Mouse (Mus musculus) kidney, adult 2 months (tissue): ENCODE measurements at regions not wholly inside any gene's neighbourhood (a gene's known extent, or its start where the extent isn't known, plus 50 kb on each side); places are given as distances from the start of the nearest gene placed in this dataset.
A peak's percentile ranks its signal among the peaks of the same experiment; 100 is the strongest.

ENCODE experiments used
- DNase-seq: peaks from one replicate; pipeline ENCODE4 v3.0.0; 2021
- H3K27ac ChIP-seq: fragments of 200-500 bp; 2 replicates; pipeline ENCODE4 v1.5.1; 2012; ENCODE audit warnings: low read depth, low read length, control low read depth, inconsistent platforms; ENCODE audit not compliant: insufficient read depth
- H3K27me3 ChIP-seq: fragments of 200-500 bp; replicated peaks from 2 replicates; pipeline ENCODE4 v1.6.1; 2012; ENCODE audit warnings: mild to moderate bottlenecking, moderate library complexity, low read length, inconsistent platforms; ENCODE audit not compliant: control insufficient read depth, insufficient read depth
- H3K36me3 ChIP-seq: fragments of 200-500 bp; 2 replicates; pipeline ENCODE4 v1.6.1; 2012; ENCODE audit warnings: mild to moderate bottlenecking, moderate library complexity, low read length, inconsistent platforms; ENCODE audit not compliant: control insufficient read depth, insufficient read depth
- H3K4me1 ChIP-seq: fragments of 200-500 bp; 2 replicates; pipeline ENCODE4 v1.6.1; 2011; ENCODE audit warnings: low read length; ENCODE audit not compliant: control insufficient read depth, insufficient read depth
- H3K4me3 ChIP-seq: fragments of 200-500 bp; 2 replicates; pipeline ENCODE4 v1.5.1; 2011; ENCODE audit warnings: mild to moderate bottlenecking, low read depth, low read length, control low read depth; ENCODE audit not compliant: insufficient read depth
- CTCF ChIP-seq: fragments of 200-500 bp; conservative IDR thresholded peaks from 2 replicates; pipeline ENCODE4 v1.5.1; 2011; ENCODE audit warnings: low read depth, mild to moderate bottlenecking, control low read depth, low read length, moderate library complexity, mixed read lengths; ENCODE audit not compliant: insufficient read depth, insufficient read length
- POLR2A ChIP-seq: fragments of 200-500 bp; IDR thresholded peaks from one replicate; pipeline ENCODE4 v1.6.1; 2011; ENCODE audit warnings: low read depth, low read length, control low read depth
- WGBS: fragments of 180-500 bp; shearing (Covaris S2); methylation state at CpG from one replicate; pipeline ENCODE4 v1.1.7; 2018; 5-methylcytosine and 5-hydroxymethylcytosine counted together

DNA sequence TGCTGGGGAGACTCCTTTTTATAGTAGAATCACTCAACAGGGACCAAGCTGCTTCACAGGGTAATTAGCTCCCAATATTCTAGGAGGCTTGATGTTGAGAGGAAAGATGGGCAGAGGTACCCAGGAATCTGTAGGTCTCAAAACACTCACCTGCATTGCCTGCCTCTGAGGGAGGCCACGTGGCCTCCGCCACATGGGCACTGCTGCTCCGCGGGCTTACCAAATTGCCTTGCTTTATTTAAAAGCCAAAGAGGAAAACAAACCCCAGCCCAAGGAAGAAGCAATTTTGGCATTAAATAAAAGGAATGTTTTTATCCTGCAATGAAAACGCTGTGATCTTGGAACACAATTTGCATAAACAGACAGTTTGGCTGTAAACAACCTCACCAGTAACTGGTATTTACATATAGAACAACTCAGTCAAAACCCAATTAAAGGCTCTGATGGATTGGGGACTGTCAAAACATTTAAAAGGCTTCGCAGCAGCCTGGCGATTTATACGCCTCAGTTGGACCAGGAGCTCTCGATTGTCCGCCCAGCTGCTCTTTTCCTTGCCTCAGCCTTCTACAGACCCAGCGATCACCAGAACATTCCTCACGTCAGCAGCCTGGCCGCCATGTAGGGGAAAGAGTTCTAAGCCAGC lies 259.3 kb upstream of the Kdm8 start:
- DNase-seq: no peak
- WGBS: 81% methylated on average over 13 of the region's 13 CpGs
- H3K27ac ChIP-seq: no peak overlapping the region
- no peaks in the 10 kb centered on the region for H3K4me1 ChIP-seq
- H3K36me3 ChIP-seq: no peaks in the 10 kb centered on the region
- TF ChIP-seq POLR2A (no peak), CTCF (no peak)
- no peaks in the 10 kb centered on the region for H3K27me3 ChIP-seq
- H3K4me3 ChIP-seq: no peak overlapping the region

DNA sequence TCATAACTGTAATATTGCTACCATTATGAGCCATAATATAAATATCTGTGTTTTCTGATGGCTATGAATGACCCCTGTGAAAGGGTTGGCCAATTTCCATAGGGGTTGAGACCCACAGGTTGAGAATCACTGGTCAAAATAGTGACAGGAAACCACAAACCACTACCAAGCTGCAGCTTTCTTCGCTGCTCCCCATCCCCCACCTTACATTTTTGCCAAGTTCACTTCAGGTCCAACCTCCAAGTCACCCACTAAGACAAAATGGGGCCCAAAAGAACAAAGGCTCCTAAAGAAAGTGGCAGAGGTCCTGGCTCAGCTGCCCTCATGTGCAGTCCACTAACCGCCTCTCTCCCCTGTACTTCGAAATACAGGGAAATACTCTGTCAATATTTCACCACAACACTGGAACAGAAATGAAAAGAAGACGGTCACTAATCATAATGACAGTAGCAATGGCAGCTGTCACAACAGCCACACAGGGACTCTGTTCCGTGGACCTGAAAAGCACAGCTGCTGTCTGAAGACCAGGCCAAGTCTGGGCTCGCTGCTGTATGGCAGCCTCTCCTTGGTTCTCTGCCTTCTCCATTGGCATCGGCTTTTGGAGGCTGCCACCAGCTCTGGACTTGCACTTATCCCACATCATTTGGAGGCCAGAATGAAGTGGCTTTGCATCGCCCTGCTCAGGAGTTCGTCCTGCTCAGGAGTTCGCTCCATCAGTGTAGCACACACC lies 257.3 kb upstream of the Kdm8 start:
- TF ChIP-seq CTCF: no peak
- no peak for TF ChIP-seq POLR2A
- H3K4me3 ChIP-seq: no peak overlapping the region
- DNase-seq: peak; percentile 10
- no peaks in the 10 kb centered on the region for H3K36me3 ChIP-seq
- no peaks in the 10 kb centered on the region for H3K4me1 ChIP-seq
- H3K27ac ChIP-seq: no peak overlapping the region
- no peaks in the 10 kb centered on the region for H3K27me3 ChIP-seq
- 82% methylated on average over 10 of the region's 10 CpGs for WGBS

DNA sequence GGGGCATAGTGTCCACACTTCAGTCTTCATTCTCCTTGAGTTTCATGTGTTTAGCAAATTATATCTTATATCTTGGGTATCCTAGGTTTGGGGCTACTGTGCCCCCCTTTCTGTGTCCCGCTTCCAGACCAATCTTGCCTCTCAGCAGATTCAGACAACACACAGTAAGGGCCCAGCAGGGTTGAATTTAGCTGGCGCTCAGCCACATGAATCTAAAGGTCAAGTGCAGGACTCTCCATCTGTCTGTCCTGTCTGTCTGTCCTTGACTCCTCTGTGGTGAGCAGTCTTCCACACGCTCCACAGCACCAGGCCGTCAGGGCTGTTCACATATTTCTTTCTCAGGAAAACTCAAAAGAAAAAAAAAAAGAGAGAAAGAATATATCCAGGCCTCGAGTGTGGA lies 255.5 kb upstream of the Kdm8 start:
- no peak for DNase-seq
- TF ChIP-seq POLR2A (no peak), CTCF (no peak)
- Histone ChIP-seq H3K27me3 (no peaks in the 10 kb centered on the region), H3K4me1 (no peaks in the 10 kb centered on the region), H3K36me3 (no peaks in the 10 kb centered on the region), H3K4me3 (no peak overlapping the region), H3K27ac (no peak overlapping the region)
- 75% methylated on average over 5 of the region's 5 CpGs for WGBS

DNA sequence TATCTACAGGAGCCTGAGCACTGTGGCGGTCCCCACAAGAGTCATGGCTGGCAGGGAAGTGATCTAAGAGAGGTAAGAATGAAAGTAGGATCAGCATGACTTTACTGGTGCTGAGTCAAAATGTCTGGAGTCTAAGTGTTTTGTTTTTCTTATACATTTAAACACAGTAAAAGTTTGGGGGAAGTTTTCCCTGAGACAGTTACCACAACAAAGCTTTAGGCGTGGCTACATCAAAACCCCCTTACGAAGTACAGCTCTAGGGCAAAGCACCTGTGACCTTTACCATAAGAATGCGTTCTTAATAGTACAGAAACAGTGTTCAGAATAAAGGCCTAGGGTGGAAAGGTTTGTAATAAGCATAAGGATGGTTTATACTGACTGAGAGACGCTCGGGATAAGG lies 254.4 kb upstream of the Kdm8 start:
- Histone ChIP-seq H3K27ac (no peak overlapping the region), H3K4me1 (no peaks in the 10 kb centered on the region), H3K27me3 (no peaks in the 10 kb centered on the region), H3K4me3 (no peak overlapping the region), H3K36me3 (no peaks in the 10 kb centered on the region)
- DNase-seq: no peak
- TF ChIP-seq POLR2A: no peak
- TF ChIP-seq CTCF: no peak
- whole genome bisulfite sequencing: 83% methylated on average over 6 of the region's 6 CpGs

DNA sequence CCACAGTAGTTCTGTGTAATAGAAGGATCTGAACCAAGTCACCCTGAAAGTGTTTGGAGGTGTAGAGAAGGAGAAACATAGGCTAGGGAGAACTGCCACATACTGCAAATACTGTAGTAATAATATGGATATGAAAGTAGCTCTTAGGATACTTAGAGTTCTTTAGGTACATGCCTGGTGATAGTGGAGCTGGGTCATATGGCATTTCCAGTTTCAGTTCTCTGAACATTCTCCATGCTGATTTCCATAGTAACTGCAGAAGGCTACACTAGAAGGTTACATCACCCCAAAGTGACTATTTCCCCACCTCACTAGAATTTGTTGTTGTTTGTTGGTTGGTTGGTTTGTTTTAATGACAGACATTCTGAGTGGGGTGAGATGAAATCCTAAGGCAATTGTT lies 253.2 kb upstream of the Kdm8 start:
- Histone ChIP-seq H3K27ac (no peak overlapping the region), H3K27me3 (no peaks in the 10 kb centered on the region), H3K4me1 (no peaks in the 10 kb centered on the region), H3K36me3 (no peaks in the 10 kb centered on the region), H3K4me3 (no peak overlapping the region)
- DNase-seq: no peak
- no peak for TF ChIP-seq POLR2A
- no peak for TF ChIP-seq CTCF

DNA sequence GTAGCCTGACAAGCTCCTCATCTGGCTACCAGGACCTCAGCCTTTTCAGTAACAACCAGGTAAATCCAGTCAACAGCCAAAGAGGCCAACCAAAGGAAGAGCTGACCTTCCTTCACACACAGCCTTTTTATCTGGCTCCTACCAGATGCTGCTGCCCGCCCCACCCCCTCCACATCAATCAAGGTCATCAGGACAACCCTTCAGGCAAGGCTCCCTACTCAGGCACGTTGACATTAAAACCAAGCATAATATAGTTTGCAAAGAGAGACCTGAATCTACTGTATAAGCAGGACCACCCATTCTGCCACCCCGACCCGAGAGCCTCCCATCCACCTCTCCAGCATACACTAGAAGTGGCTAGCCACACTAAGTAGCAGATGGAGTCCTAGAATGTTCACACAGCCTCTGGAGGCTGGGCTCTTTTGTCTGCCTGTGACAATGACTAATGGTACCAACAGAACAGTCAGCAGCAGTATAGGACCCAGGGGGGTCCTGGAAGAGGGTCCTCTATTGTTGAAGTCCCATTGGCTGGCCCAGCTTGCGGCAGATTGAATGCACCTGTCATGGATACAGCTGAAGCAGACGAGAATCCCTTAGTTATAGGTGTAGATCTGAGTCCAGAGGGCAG lies 233.0 kb upstream of the Kdm8 start:
- H3K27ac ChIP-seq: no peak overlapping the region
- TF ChIP-seq POLR2A (no peak), CTCF (no peak)
- no peaks in the 10 kb centered on the region for H3K36me3 ChIP-seq
- no peaks in the 10 kb centered on the region for H3K27me3 ChIP-seq
- WGBS: 72% methylated on average over 6 of the region's 6 CpGs
- H3K4me3 ChIP-seq: no peak overlapping the region
- DNase-seq: no peak
- no peaks in the 10 kb centered on the region for H3K4me1 ChIP-seq

DNA sequence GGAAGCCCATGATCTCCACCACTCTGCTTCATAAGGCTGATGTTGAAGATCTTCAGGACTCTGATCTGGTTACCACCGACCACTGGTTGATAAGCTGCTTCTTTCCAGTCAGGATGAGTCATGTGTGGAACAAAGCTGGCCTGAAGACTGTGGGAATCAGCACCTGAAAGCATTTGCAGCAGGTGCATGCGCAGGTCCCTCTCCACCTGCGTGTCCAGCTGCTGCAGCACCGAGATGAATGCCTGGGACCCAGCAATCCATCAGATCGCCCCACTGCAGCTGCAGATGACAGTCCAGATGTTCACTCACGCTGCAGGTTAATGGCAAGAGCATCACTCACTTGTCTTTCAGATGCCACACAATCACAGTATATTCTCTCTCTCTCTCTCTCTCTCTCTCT lies 230.4 kb upstream of the Kdm8 start:
- no peaks in the 10 kb centered on the region for H3K4me1 ChIP-seq
- 61% methylated on average over 6 of the region's 6 CpGs for WGBS
- H3K36me3 ChIP-seq: no peaks in the 10 kb centered on the region
- H3K27me3 ChIP-seq: no peaks in the 10 kb centered on the region
- no peak overlapping the region for H3K27ac ChIP-seq
- TF ChIP-seq POLR2A (no peak), CTCF (no peak)
- H3K4me3 ChIP-seq: no peak overlapping the region
- no peak for DNase-seq

DNA sequence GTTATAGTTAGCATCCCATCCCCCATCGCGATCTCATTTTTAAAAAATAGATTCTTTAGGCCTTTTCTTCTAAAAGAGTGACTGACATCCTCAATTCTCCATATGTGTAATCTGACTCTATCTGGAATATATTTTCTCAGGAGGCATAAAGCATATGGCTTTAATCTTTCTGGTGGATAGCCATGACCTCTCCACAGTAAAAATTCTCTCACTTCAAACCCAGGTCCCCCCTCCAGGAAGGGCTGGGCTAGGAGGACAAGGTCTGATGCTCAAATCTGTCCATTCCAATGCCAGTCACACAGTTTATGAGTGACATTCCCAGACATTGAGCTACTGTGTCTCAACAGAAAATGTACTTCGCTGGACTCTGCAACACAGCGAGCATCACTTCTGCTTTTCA lies 226.8 kb upstream of the Kdm8 start:
- TF ChIP-seq CTCF (no peak), POLR2A (no peak)
- WGBS: 90% methylated on average over 4 of the region's 4 CpGs
- no peaks in the 10 kb centered on the region for H3K27me3 ChIP-seq
- no peak overlapping the region for H3K4me3 ChIP-seq
- no peaks in the 10 kb centered on the region for H3K4me1 ChIP-seq
- H3K27ac ChIP-seq: no peak overlapping the region
- no peaks in the 10 kb centered on the region for H3K36me3 ChIP-seq
- no peak for DNase-seq
